Mouse (Mus musculus) right cerebral cortex, adult 2 months (tissue): Measurements from ENCODE around the gene Rnf114.

Experiments
- DNase-seq, 2 experiments: peaks; one replicate each; pipeline ENCODE4 v3.0.0; 2021 to 2022; ENCODE audit warnings: low spot score in 2 of 2

Rnf114 gene

GRCm38 (mm10) chr2:167491757-167492708 lies at the start of gene Rnf114:
TSS of gene Rnf114 (plus strand) at chr2:167492645.
- no peak for DNase-seq

- no peak for DNase-seq
Observed at GRCm38 (mm10) chr2:167443411-167444193, 48.8 kb upstream of the Rnf114 start.

GRCm38 (mm10) chr2:167445911-167446780 lies 46.3 kb upstream of the Rnf114 start:
- DNase-seq = no peak

- no peak for DNase-seq
Observed at GRCm38 (mm10) chr2:167447207-167447606, 45.2 kb upstream of the Rnf114 start.

GRCm38 (mm10) chr2:167447629-167448028 lies 44.8 kb upstream of the Rnf114 start:
- DNase-seq = no peak

- no peak for DNase-seq
Observed at GRCm38 (mm10) chr2:167449331-167450275, 42.8 kb upstream of the Rnf114 start.

- no peak for DNase-seq
Observed at GRCm38 (mm10) chr2:167450647-167451046, 41.8 kb upstream of the Rnf114 start.

GRCm38 (mm10) chr2:167453814-167454213 lies 38.6 kb upstream of the Rnf114 start:
- DNase-seq = peak in 1 of 2 experiments; percentile 51

GRCm38 (mm10) chr2:167456361-167457020 lies 36.0 kb upstream of the Rnf114 start:
- no peak for DNase-seq

GRCm38 (mm10) chr2:167457213-167457612 lies 35.2 kb upstream of the Rnf114 start:
- no peak for DNase-seq

- DNase-seq = no peak
Observed at GRCm38 (mm10) chr2:167458548-167458947, 33.9 kb upstream of the Rnf114 start.

- DNase-seq = no peak
Observed at GRCm38 (mm10) chr2:167459071-167459865, 33.2 kb upstream of the Rnf114 start.

GRCm38 (mm10) chr2:167462954-167463353 lies 29.5 kb upstream of the Rnf114 start:
- no peak for DNase-seq

- DNase-seq = no peak
Observed at GRCm38 (mm10) chr2:167463802-167464201, 28.6 kb upstream of the Rnf114 start.

GRCm38 (mm10) chr2:167465951-167466350 lies 26.5 kb upstream of the Rnf114 start:
- no peak for DNase-seq

GRCm38 (mm10) chr2:167467214-167467613 lies 25.2 kb upstream of the Rnf114 start:
- DNase-seq = no peak

- no peak for DNase-seq
Observed at GRCm38 (mm10) chr2:167468444-167468843, 24.0 kb upstream of the Rnf114 start.

GRCm38 (mm10) chr2:167470611-167471010 lies 21.8 kb upstream of the Rnf114 start:
- no peak for DNase-seq

- DNase-seq = no peak
Observed at GRCm38 (mm10) chr2:167471585-167471984, 20.9 kb upstream of the Rnf114 start.
